Mouse (Mus musculus) R1 (cell line): Measurements from ENCODE around the gene Cd40.

Experiments
- DNase-seq: peaks from one replicate; pipeline ENCODE4 v3.0.0-alpha.2; 2018; ENCODE audit warnings: low read depth, low spot score

Gene Cd40

DNA sequence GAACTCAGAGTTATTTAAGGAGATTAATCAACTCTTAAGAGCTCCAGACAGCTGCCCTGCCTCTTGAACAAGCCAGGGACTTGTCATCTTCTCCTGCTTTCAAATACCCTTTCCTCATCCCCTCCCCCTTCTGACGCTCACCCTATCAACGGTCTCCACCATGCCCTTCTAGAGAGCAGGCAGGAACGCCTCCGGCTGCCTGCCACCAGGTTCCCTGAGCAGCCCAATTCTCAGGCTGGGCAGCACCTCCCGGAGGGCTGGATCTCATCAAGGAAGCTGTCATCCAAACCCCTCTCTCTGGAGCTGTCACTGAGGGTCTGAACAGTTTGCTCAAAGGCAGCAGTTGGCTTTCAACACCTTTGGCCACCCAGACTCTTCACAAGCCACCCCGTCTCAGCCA is 45.3 kb downstream of the Cd40 start:
- no peak for DNase-seq

- DNase-seq, result no peak
Observed at GRCm38 (mm10) chr2:165102920-165103319, 47.5 kb downstream of the Cd40 start.

DNA sequence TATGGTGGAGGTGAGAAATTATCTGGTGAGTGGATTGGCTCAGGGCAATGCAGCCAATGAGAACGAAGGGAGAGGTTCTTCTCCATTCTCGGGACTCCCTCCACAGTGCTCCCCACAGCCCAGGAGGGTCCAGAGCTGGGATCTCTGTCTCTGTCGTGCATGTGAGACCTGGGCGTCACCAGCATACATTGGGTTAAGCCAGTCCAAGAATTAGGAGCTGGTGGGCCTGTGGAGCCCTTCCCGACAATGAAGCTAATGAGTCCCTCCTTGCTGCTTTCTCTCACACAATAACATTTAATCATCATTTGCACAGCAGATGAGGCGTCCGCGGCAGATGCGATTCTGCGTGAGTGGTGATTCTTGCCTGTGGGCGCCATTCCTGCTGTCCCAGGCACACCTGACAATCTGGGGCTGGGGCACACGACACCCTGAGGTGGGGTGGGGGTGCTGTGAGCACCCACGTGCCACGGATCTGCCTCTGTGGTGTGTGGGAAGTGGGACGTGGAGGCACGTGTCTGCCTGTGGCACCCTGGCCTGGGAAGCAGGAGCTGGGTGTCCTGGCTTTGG is 50.2 kb downstream of the Cd40 start:
- DNase-seq, result no peak

GRCm38 (mm10) chr2:165106585-165106984 is 51.2 kb downstream of the Cd40 start:
- DNase-seq, result no peak

GRCm38 (mm10) chr2:165112149-165112548 is 56.7 kb downstream of the Cd40 start:
- DNase-seq, result peak; percentile 88

DNA sequence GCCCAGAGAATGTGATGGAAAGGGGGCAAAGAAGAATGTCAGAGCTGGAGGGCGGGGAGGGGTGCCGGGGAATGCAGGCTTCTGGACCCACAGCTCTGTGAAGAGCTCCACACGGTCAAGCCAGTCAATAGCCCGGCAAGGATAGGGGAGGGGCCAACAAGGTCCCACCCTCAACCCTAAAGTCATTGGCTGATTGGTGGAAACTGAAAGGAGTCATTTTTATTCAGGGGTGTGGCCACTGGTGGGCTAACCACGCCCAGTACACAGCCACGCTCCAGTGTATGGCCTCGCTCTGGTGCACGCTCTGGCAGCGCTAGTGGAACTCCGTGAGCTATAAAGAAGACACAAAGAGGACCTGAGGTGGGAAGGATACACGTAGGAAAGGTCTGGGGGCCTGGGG is 58.3 kb downstream of the Cd40 start:
- DNase-seq, result peak; percentile 91

- no peak for DNase-seq
Observed at GRCm38 (mm10) chr2:165120765-165121164, 65.3 kb downstream of the Cd40 start.

DNA sequence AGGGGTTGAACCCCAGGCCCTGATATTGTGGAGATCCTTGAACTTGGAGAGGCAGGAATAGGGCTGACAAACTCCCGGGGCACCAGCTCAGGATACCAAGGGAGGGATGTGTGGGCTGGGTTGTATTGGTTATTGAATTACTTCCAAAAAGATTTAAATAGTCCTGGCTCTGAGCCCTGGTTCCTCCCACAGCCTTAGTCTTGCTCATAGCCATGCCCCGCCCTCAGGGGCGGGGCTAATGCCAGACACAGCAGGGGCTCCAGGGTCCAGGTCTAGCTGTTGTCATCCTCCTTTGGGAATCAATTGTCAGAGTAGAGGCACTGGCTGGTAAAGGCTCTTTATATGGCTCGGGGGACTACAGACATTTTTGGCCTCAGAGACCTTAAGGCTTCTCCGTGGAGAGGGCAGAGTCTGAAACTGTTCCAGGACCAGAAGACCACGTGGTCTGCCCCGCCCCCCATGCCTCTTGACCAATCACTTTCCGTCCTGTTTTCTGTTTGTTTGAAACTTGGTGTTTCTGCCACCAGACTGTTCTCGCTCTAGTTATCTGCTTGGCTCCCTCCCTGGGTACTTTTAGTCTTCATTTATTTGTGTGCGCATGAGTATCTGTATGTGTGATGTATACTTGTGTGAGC is 65.9 kb downstream of the Cd40 start:
- DNase-seq, result peak; percentile 74
